Mouse (Mus musculus) intestine, postnatal 0 days (tissue): ENCODE measurements at regions not wholly inside any gene's neighbourhood (a gene's known extent, or its start where the extent isn't known, plus 50 kb on each side); places are given as distances from the start of the nearest gene placed in this dataset.

Experiments
- ATAC-seq: fragments of 200-750 bp; cut with Nextera tagmentation; 2 replicates; pipeline ENCODE4 v1.8.0; 2017; ENCODE audit warnings: mild to moderate bottlenecking, moderate TSS enrichment, moderate library complexity
- H3K27ac ChIP-seq: fragments of 300-500 bp; sonication (generic); 2 replicates; pipeline ENCODE4 v1.5.1; 2014; ENCODE audit warnings: mild to moderate bottlenecking, low read depth, low read length, moderate library complexity
- H3K27me3 ChIP-seq: fragments of 300-500 bp; sonication (generic); replicated peaks from 2 replicates; pipeline ENCODE4 v1.6.1; 2014; ENCODE audit warnings: low read length, mixed read lengths; ENCODE audit not compliant: control insufficient read depth, insufficient read depth
- H3K36me3 ChIP-seq: fragments of 300-500 bp; sonication (generic); 2 replicates; pipeline ENCODE4 v1.6.1; 2014; ENCODE audit warnings: mild to moderate bottlenecking, moderate library complexity; ENCODE audit not compliant: control insufficient read depth, insufficient read depth
- H3K4me1 ChIP-seq: fragments of 300-500 bp; sonication (generic); replicated peaks from 2 replicates; pipeline ENCODE4 v1.6.1; 2014; ENCODE audit warnings: antibody characterized with exemption, low read length, mixed read lengths; ENCODE audit not compliant: control insufficient read depth, insufficient read depth
- H3K4me2 ChIP-seq: fragments of 300-500 bp; sonication (generic); replicated peaks from 2 replicates; pipeline ENCODE4 v1.6.1; 2014; ENCODE audit warnings: low read depth, mild to moderate bottlenecking, moderate library complexity
- H3K4me3 ChIP-seq: fragments of 300-500 bp; sonication (generic); 2 replicates; pipeline ENCODE4 v1.5.1; 2014; ENCODE audit warnings: low read depth, low read length
- H3K9ac ChIP-seq: fragments of 300-500 bp; sonication (generic); 2 replicates; pipeline ENCODE4 v1.6.1; 2014; ENCODE audit warnings: mild to moderate bottlenecking, low read depth, low read length
- H3K9me3 ChIP-seq: fragments of 300-500 bp; sonication (generic); 2 replicates; pipeline ENCODE4 v1.6.1; 2016; ENCODE audit warnings: mixed run types; ENCODE audit not compliant: control insufficient read depth
- CTCF ChIP-seq: sonication (generic); IDR thresholded peaks from 2 replicates; pipeline ENCODE4 v1.5.1; 2016; ENCODE audit warnings: low read depth, mild to moderate bottlenecking, control low read depth, antibody characterized with exemption, moderate library complexity
- WGBS: fragments of 180-500 bp; shearing (Covaris S2); extraction: QIAGEN DNeasy Blood & Tissue Kit; methylation state at CpG from one replicate; pipeline ENCODE4 v1.1.7; 2014; 5-methylcytosine and 5-hydroxymethylcytosine counted together

DNA sequence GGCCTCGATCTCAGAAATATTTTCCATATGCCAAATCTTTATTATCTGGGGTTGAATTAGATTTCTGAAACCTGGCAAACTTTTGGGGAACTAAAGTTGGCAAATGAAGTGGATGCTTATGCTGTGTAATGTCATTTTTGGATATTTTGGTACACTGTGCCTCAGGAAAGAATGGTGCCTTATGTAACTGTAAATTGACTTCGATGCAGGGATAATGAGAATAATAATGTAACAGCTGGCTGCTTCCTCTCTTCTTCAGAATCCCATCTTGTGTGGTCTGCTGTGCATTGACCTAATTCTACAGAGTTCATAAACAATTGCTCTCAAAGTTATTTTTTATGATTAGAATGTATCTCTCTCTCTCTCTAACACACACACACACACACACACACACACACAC lies 545.6 kb downstream of the Tfap2b start:
- ATAC-seq, result no peak
- Histone ChIP-seq H3K27me3 (no peaks in the 10 kb centered on the region), H3K9me3 (no peaks in the 10 kb centered on the region), H3K27ac (no peak overlapping the region), H3K36me3 (no peaks in the 10 kb centered on the region), H3K4me2 (no peak overlapping the region), H3K4me3 (no peak overlapping the region), H3K9ac (no peak overlapping the region), H3K4me1 (no peaks in the 10 kb centered on the region)
- 79% methylated on average over 2 of the region's 2 CpGs for WGBS
- TF ChIP-seq CTCF, result no peak

DNA sequence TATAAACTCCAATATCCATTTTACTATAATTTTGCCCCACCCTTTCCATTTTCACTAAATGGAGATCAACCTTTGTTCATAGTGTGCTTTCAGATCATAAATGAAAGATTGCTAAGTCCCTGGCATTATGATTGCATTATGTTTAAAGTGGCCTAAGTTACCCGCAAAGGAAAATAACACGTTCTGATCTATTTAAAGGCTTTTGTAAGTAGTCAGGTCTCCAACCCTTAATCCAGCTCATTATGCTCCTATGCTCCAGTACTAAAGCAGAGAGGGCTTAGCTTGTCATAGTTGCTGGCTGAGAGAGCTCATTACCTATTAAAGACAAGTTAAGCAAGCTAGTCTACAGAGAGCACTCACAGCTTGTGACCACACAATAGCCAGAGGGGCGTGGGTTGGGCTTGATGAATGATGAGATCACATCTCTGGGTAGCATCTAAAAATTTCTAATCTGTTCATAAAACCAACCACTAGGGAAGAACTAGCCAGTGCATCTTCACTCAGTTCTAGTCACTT lies 549.3 kb downstream of the Tfap2b start:
- Histone ChIP-seq H3K4me3 (no peak overlapping the region), H3K27me3 (no peaks in the 10 kb centered on the region), H3K27ac (no peak overlapping the region), H3K9me3 (no peaks in the 10 kb centered on the region), H3K4me1 (no peaks in the 10 kb centered on the region), H3K4me2 (no peak overlapping the region), H3K9ac (no peak overlapping the region), H3K36me3 (no peaks in the 10 kb centered on the region)
- ATAC-seq, result no peak
- WGBS, result 79% methylated on average over 3 of the region's 3 CpGs
- no peak for TF ChIP-seq CTCF

DNA sequence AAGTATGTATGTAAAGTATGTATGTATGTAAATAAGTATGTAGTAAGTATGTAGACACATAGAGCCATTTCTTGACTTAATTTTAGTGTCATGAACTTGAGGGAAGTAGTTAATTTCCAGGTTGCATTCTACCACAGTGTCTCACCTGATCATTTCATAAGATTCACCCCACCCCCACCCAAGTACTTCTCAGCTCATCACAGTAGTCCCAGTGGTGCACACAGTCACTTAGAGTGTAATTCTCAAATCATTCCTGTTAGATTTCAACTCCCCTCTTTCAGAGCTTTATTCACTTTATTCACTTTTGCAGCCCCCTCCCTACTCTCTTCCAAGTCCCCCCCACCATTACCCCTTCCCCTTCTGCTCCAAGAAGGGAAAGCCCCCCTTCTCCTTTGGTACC lies 558.2 kb downstream of the Tfap2b start:
- Histone ChIP-seq H3K4me3 (no peak overlapping the region), H3K4me2 (no peak overlapping the region), H3K4me1 (no peaks in the 10 kb centered on the region), H3K27me3 (no peaks in the 10 kb centered on the region), H3K9me3 (no peaks in the 10 kb centered on the region), H3K9ac (no peak overlapping the region), H3K27ac (no peak overlapping the region), H3K36me3 (no peaks in the 10 kb centered on the region)
- ATAC-seq, result no peak
- no peak for TF ChIP-seq CTCF

GRCm38 (mm10) chr1:19772266-19772665 lies 563.6 kb downstream of the Tfap2b start:
- Histone ChIP-seq H3K27me3 (no peaks in the 10 kb centered on the region), H3K27ac (no peak overlapping the region), H3K9me3 (no peaks in the 10 kb centered on the region), H3K4me3 (no peak overlapping the region), H3K36me3 (no peaks in the 10 kb centered on the region), H3K4me1 (no peaks in the 10 kb centered on the region), H3K9ac (no peak overlapping the region), H3K4me2 (no peak overlapping the region)
- no peak for ATAC-seq
- TF ChIP-seq CTCF, result no peak

GRCm38 (mm10) chr1:19774502-19774901 lies 565.8 kb downstream of the Tfap2b start:
- Histone ChIP-seq H3K9ac (no peak overlapping the region), H3K4me3 (no peak overlapping the region), H3K4me2 (no peak overlapping the region), H3K27me3 (no peaks in the 10 kb centered on the region), H3K36me3 (no peaks in the 10 kb centered on the region), H3K27ac (no peak overlapping the region), H3K9me3 (no peaks in the 10 kb centered on the region), H3K4me1 (no peaks in the 10 kb centered on the region)
- no peak for ATAC-seq
- TF ChIP-seq CTCF, result no peak
- WGBS, result 84% methylated on average over 1 of the region's 1 CpGs

DNA sequence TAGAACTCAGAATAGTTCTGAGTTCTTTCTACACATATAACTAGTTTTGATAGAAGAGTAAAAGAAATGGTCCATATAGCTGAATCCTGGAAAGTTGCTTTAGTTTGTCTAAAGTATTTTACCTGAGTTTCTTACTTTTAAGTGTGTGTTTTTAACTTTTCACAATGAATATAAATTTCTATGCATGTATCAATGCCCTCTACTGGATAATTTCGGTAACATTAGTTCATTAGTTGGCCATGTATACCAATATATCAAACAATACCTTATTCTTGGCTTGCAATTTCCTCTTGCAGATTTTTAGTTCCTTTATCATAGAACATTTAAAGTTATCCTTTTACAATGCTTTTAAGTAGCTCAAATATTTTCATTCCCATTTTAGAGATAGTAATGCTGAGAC lies 568.8 kb downstream of the Tfap2b start:
- H3K4me3 ChIP-seq, result no peak overlapping the region
- H3K27me3 ChIP-seq, result no peaks in the 10 kb centered on the region
- no peaks in the 10 kb centered on the region for H3K4me1 ChIP-seq
- no peak overlapping the region for H3K9ac ChIP-seq
- no peak overlapping the region for H3K27ac ChIP-seq
- no peaks in the 10 kb centered on the region for H3K9me3 ChIP-seq
- no peaks in the 10 kb centered on the region for H3K36me3 ChIP-seq
- H3K4me2 ChIP-seq, result no peak overlapping the region
- TF ChIP-seq CTCF, result no peak
- 70% methylated on average over 1 of the region's 1 CpGs for WGBS
- ATAC-seq, result no peak

DNA sequence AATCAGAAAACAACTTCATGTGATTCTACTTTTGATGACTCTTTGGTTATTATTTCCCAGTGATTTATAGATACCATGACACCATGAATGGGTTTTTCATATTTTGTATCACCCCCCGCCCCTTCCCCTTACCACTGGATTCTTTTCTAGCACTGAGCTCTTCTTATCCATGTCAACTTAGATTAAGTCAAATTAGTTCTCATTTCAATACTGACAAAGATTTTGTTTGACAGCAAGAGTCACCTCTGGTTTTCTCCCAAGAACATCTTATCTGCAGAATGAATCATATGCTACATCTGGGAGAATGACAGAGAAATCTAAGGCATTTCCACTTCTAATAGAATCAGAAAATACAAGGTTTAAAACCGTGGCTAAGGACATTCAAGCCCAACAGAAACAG lies 578.3 kb downstream of the Tfap2b start:
- 71% methylated on average over 2 of the region's 2 CpGs for WGBS
- H3K4me1 ChIP-seq, result no peaks in the 10 kb centered on the region
- H3K9me3 ChIP-seq, result no peaks in the 10 kb centered on the region
- no peaks in the 10 kb centered on the region for H3K27me3 ChIP-seq
- no peak for ATAC-seq
- no peak for TF ChIP-seq CTCF
- no peak overlapping the region for H3K27ac ChIP-seq
- no peaks in the 10 kb centered on the region for H3K36me3 ChIP-seq
- H3K9ac ChIP-seq, result no peak overlapping the region
- H3K4me2 ChIP-seq, result no peak overlapping the region
- no peak overlapping the region for H3K4me3 ChIP-seq
